ENCODE assay signal across 7 mouse cellular contexts in genomic region chr16:97995849-97996615, GRCm38 (mm10). TPM values are rescaled to one million over a fixed set of nuclear protein-coding genes. Genes with fewer than 3 reads are reported as not detected.
DNase-seq lines count a peak whose midpoint lies in the region; ATAC-seq and TF ChIP-seq lines count a peak whose summit lies in the region.

No protein-coding gene starts in this region.

- TF ChIP-seq RAD21 in CH12.LX (IDR thresholded peaks at IDR 0.05; ENCODE audit: low read depth, low read length) (no peak), MEL (IDR thresholded peaks at IDR 0.05; ENCODE audit: low read depth, low read length) (no peak)

- in situ Hi-C loops in CH12.LX (cut with MboI; ENCODE audit: low pct_ligation_motif_present, low pct_unique_long_range_greater_than_20kb, low sequenced_read_pairs) = loop anchor here (5.0 kb wide), 1 partner anchor 86 kb away; the partner anchor contains the start of gene A630089N07Rik

- DNase-seq in CH12.LX (ENCODE audit: extremely low read depth) (no peak), MEL (ENCODE audit: low read depth, low spot score) (peak; percentile 61)
- no peak for DNase-seq in thymus, postnatal 4 days

- TF ChIP-seq CTCF in CH12.LX (conservative IDR thresholded peaks at IDR 0.05 in 1 of 2, IDR thresholded peaks at IDR 0.05 in 1 of 2; ENCODE audit: low read depth in 2 of 2, low read length in 2 of 2) (no peak), MEL (IDR thresholded peaks at IDR 0.05 in 2 of 3, conservative IDR thresholded peaks at IDR 0.05 in 1 of 3; ENCODE audit: control insufficient read depth in 1 of 3, insufficient read depth in 1 of 3, low read depth in 2 of 3, low read length in 3 of 3, poor library complexity in 1 of 3, severe bottlenecking in 1 of 3) (no peak)
- no peak for TF ChIP-seq CTCF in small intestine, adult 2 months (IDR thresholded peaks at IDR 0.05; ENCODE audit: extremely low read depth, insufficient read length, insufficient replicate concordance, low read depth, low read length)

- H3K4me3 ChIP-seq in CH12.LX (replicated peaks in 1 of 3; ENCODE audit: low read depth in 2 of 3, low read length in 2 of 3, poor library complexity in 1 of 3) (peak overlapping the region in 2 of 3 experiments; percentile 60 to 66), MEL (ENCODE audit: control insufficient read depth in 1 of 2, insufficient read depth in 1 of 2, low read depth in 2 of 2, low read length in 2 of 2) (peak overlapping the region; percentile 67 to 85)
- peak overlapping the region; percentile 59 for H3K4me3 ChIP-seq in forebrain, embryonic 13.5 days
- H3K4me3 ChIP-seq in hindbrain, embryonic 16.5 days (ENCODE audit: low read length) = peak overlapping the region; percentile 59
- peak overlapping the region; percentile 70 for H3K4me3 ChIP-seq in liver, embryonic 16.5 days (ENCODE audit: low read depth, low read length)
- peak overlapping the region; percentile 69; the same call in 1 of the 2 replicates for H3K4me3 ChIP-seq in small intestine, adult 2 months (ENCODE audit: low read depth, low read length)

- TF ChIP-seq POLR2A in CH12.LX (IDR thresholded peaks at IDR 0.05; ENCODE audit: low read depth, low read length) (no peak), MEL (IDR thresholded peaks at IDR 0.05; ENCODE audit: control insufficient read depth in 1 of 2, insufficient read depth in 1 of 2, low read depth in 1 of 2, low read length in 2 of 2, poor library complexity in 1 of 2) (no peak)
- TF ChIP-seq POLR2A in small intestine, adult 2 months (IDR thresholded peaks at IDR 0.05; ENCODE audit: low read depth, low read length) = no peak

- H3K4me1 ChIP-seq in CH12.LX (ENCODE audit: control insufficient read depth in 1 of 2, insufficient read depth in 2 of 2) = peaks cover 8 to 23% of the 10 kb centered on the region in 2 experiments
- H3K4me1 ChIP-seq in MEL (ENCODE audit: control insufficient read depth in 1 of 2, insufficient read depth in 2 of 2, low read length in 2 of 2) = peaks cover 6% of the 10 kb centered on the region in 2 experiments; a peak in 3 of 4 replicates
- H3K4me1 ChIP-seq in forebrain, embryonic 13.5 days = peaks cover 16% of the 10 kb centered on the region
- peaks cover 14% of the 10 kb centered on the region for H3K4me1 ChIP-seq in hindbrain, embryonic 16.5 days (ENCODE audit: control insufficient read depth, insufficient read depth, low read depth, low read length)
- H3K4me1 ChIP-seq in liver, embryonic 16.5 days (ENCODE audit: control insufficient read depth, low read depth, low read length) = peaks cover 15% of the 10 kb centered on the region
- peaks cover 2% of the 10 kb centered on the region; the same call in 1 of the 2 replicates for H3K4me1 ChIP-seq in small intestine, adult 2 months (ENCODE audit: control insufficient read depth, insufficient read depth, insufficient read length, low read length)

- H3K27ac ChIP-seq in CH12.LX (ENCODE audit: insufficient read depth, low read depth) (no peak overlapping the region), MEL (ENCODE audit: control insufficient read depth, low read depth, low read length) (peak overlapping the region; percentile 86)
- H3K27ac ChIP-seq in forebrain, embryonic 13.5 days = no peak overlapping the region
- no peak overlapping the region for H3K27ac ChIP-seq in hindbrain, embryonic 16.5 days (ENCODE audit: low read depth, low read length)
- peak overlapping the region; percentile 88 for H3K27ac ChIP-seq in liver, embryonic 16.5 days (ENCODE audit: low read length)
- peak overlapping the region; percentile 96 for H3K27ac ChIP-seq in small intestine, adult 2 months (ENCODE audit: insufficient read depth, low read depth, low read length)

- peaks cover 35% of the 10 kb centered on the region for H3K79me2 ChIP-seq in CH12.LX (replicated peaks; ENCODE audit: control insufficient read depth, extremely low read depth, insufficient read depth, poor library complexity, severe bottlenecking)
- H3K79me2 ChIP-seq in MEL (ENCODE audit: control insufficient read depth, insufficient read depth, low read length, poor library complexity) = peaks cover 27% of the 10 kb centered on the region

- dilution Hi-C loops in CH12.LX (cut with MboI; ENCODE audit: extremely low pct_ligation_motif_present, extremely low pct_unique_long_range_greater_than_20kb, low sequenced_read_pairs) = no loop called here

- WGBS in forebrain, embryonic 13.5 days = 11% methylated on average over 1 of the region's 1 CpGs
- WGBS in hindbrain, embryonic 16.5 days = 13% methylated on average over 1 of the region's 1 CpGs
- 6% methylated on average over 1 of the region's 1 CpGs for WGBS in liver, embryonic 16.5 days (ENCODE audit: insufficient replicate concordance)
- 0% methylated on average over 1 of the region's 1 CpGs for WGBS in small intestine, adult 2 months

- peak overlapping the region; percentile 93 for H3K4me2 ChIP-seq in CH12.LX (ENCODE audit: insufficient read depth, low read depth, poor library complexity, severe bottlenecking)
- peak overlapping the region; percentile 81 for H3K4me2 ChIP-seq in forebrain, embryonic 13.5 days
- peak overlapping the region; percentile 77 for H3K4me2 ChIP-seq in hindbrain, embryonic 16.5 days (ENCODE audit: low read length)
- H3K4me2 ChIP-seq in liver, embryonic 16.5 days (ENCODE audit: low read depth, low read length) = peak overlapping the region; percentile 92

- H3K9ac ChIP-seq in CH12.LX (ENCODE audit: insufficient read depth, low read depth) = peak overlapping the region; percentile 70
- peak overlapping the region; percentile 72 for H3K9ac ChIP-seq in MEL (ENCODE audit: control insufficient read depth, low read depth, low read length, poor library complexity, severe bottlenecking)
- peak overlapping the region; percentile 64; the same call in 1 of the 2 replicates for H3K9ac ChIP-seq in forebrain, embryonic 13.5 days
- peak overlapping the region; percentile 67 for H3K9ac ChIP-seq in hindbrain, embryonic 16.5 days (ENCODE audit: low read depth, low read length)
- peak overlapping the region; percentile 72 for H3K9ac ChIP-seq in liver, embryonic 16.5 days (ENCODE audit: low read depth, low read length)

- ATAC-seq in forebrain, embryonic 13.5 days = no peak
- ATAC-seq in hindbrain, embryonic 16.5 days = no peak
- no peak for ATAC-seq in liver, embryonic 16.5 days (ENCODE audit: low read depth)

- H3K27me3 ChIP-seq in CH12.LX (replicated peaks) = peaks cover 1% of the 10 kb centered on the region
- no peaks in the 10 kb centered on the region for H3K27me3 ChIP-seq in MEL (ENCODE audit: control insufficient read depth in 1 of 2, insufficient read depth in 2 of 2, low read length in 2 of 2)
- H3K27me3 ChIP-seq in forebrain, embryonic 13.5 days = no peaks in the 10 kb centered on the region
- no peaks in the 10 kb centered on the region for H3K27me3 ChIP-seq in hindbrain, embryonic 16.5 days (replicated peaks; ENCODE audit: control insufficient read depth, insufficient read depth, low read length)
- no peaks in the 10 kb centered on the region for H3K27me3 ChIP-seq in liver, embryonic 16.5 days (ENCODE audit: control insufficient read depth, insufficient read depth, low read depth, low read length)
- H3K27me3 ChIP-seq in small intestine, adult 2 months (ENCODE audit: control insufficient read depth, insufficient read depth, low read length) = no peaks in the 10 kb centered on the region

- H3K36me3 ChIP-seq in CH12.LX (replicated peaks in 1 of 2; ENCODE audit: control insufficient read depth in 1 of 2, insufficient read depth in 1 of 2, low read length in 1 of 2) = peaks cover 12 to 20% of the 10 kb centered on the region in 2 experiments
- peaks cover 6 to 10% of the 10 kb centered on the region in 2 experiments for H3K36me3 ChIP-seq in MEL (ENCODE audit: control insufficient read depth in 1 of 2, insufficient read depth in 2 of 2, low read length in 2 of 2)
- H3K36me3 ChIP-seq in forebrain, embryonic 13.5 days (ENCODE audit: poor library complexity, severe bottlenecking) = peaks cover 10% of the 10 kb centered on the region
- H3K36me3 ChIP-seq in hindbrain, embryonic 16.5 days (ENCODE audit: control insufficient read depth, insufficient read depth, low read length) = no peaks in the 10 kb centered on the region
- H3K36me3 ChIP-seq in liver, embryonic 16.5 days (ENCODE audit: control insufficient read depth, insufficient read depth) = no peaks in the 10 kb centered on the region
- H3K36me3 ChIP-seq in small intestine, adult 2 months (ENCODE audit: control insufficient read depth, insufficient read depth, low read length) = peaks cover 3% of the 10 kb centered on the region; the same call in 1 of the 2 replicates

- H3K9me3 ChIP-seq in CH12.LX (replicated peaks; ENCODE audit: low read length) (peaks cover 18% of the 10 kb centered on the region), MEL (replicated peaks; ENCODE audit: insufficient read depth, low read length) (no peaks in the 10 kb centered on the region; the same call in 1 of the 2 replicates)
- H3K9me3 ChIP-seq in forebrain, embryonic 13.5 days (replicated peaks) = no peaks in the 10 kb centered on the region
- peaks cover 5% of the 10 kb centered on the region; the same call in 1 of the 2 replicates for H3K9me3 ChIP-seq in hindbrain, embryonic 16.5 days (ENCODE audit: control insufficient read depth, low read length)
- no peaks in the 10 kb centered on the region for H3K9me3 ChIP-seq in liver, embryonic 16.5 days (replicated peaks; ENCODE audit: control insufficient read depth, low read length)

- no peak for TF ChIP-seq EP300 in CH12.LX (IDR thresholded peaks at IDR 0.05; ENCODE audit: low read length)
- peak; percentile 31 to 35; a peak in 2 of 4 replicates for TF ChIP-seq EP300 in MEL (IDR thresholded peaks at IDR 0.05; ENCODE audit: low read depth in 1 of 2, low read length in 2 of 2)

RNA-seq across cellular contexts. Expression of gene B230307C23Rik, which starts 1.1 kb away (rescaled TPM):
- total RNA-seq in CH12.LX (2012; rRNA removed) (50.8 and 60.9 TPM in 2 replicates), CH12.LX (2014; rRNA removed) (53.3 and 58.9 TPM in 2 replicates), MEL (2012; rRNA removed) (37.9 and 54.8 TPM in 2 replicates)
- polyA plus RNA-seq in CH12.LX (2012; ENCODE audit: insufficient read length, low read depth) (48.7 and 50.7 TPM in 2 replicates), MEL (2012; ENCODE audit: insufficient read depth in 1 of 2, insufficient read length in 2 of 2, low read depth in 1 of 2, low replicate concordance in 2 of 2, missing spikeins in 1 of 2) (10 to 100 TPM in 1 of 2 experiments, not detected in 1; 27.4 TPM)
- 18.2 and 25.3 TPM in 2 replicates for polyA plus RNA-seq in forebrain, embryonic 13.5 days (2015; fragmentation: Nextera tagmentation; extraction: Ambion mirVana)
- 14.6 and 19.2 TPM in 2 replicates for polyA plus RNA-seq in hindbrain, embryonic 16.5 days (2015; fragmentation: Nextera tagmentation; extraction: Ambion mirVana)
- polyA plus RNA-seq in liver, embryonic 16.5 days (2015; fragmentation: Nextera tagmentation; extraction: Ambion mirVana) = 8.7 and 10.0 TPM in 2 replicates
- 1.6 and 2.3 TPM in 2 replicates for polyA plus RNA-seq in small intestine, adult 2 months (2012; rRNA removed)

RNA-seq across cellular contexts. Expression of gene Zbtb21, which starts 33.6 kb away (rescaled TPM):
- 18.3 and 24.8 TPM in 2 replicates for total RNA-seq in CH12.LX (2012; rRNA removed)
- 8.9 and 9.9 TPM in 2 replicates for total RNA-seq in CH12.LX (2014; rRNA removed)
- polyA plus RNA-seq in CH12.LX (2012; ENCODE audit: insufficient read length, low read depth) = 13.2 and 15.3 TPM in 2 replicates
- total RNA-seq in MEL (2012; rRNA removed) = 7.3 and 9.4 TPM in 2 replicates
- polyA plus RNA-seq in MEL (2012; ENCODE audit: insufficient read depth in 1 of 2, insufficient read length in 2 of 2, low read depth in 1 of 2, low replicate concordance in 2 of 2, missing spikeins in 1 of 2) = 1 to 10 TPM in 1 of 2 experiments, not detected in 1; 9.6 TPM
- 12.6 and 12.9 TPM in 2 replicates for polyA plus RNA-seq in forebrain, embryonic 13.5 days (2015; fragmentation: Nextera tagmentation; extraction: Ambion mirVana)
- 11.0 and 12.0 TPM in 2 replicates for polyA plus RNA-seq in hindbrain, embryonic 16.5 days (2015; fragmentation: Nextera tagmentation; extraction: Ambion mirVana)
- 3.5 and 4.2 TPM in 2 replicates for polyA plus RNA-seq in liver, embryonic 16.5 days (2015; fragmentation: Nextera tagmentation; extraction: Ambion mirVana)
- 7.8 and 10.0 TPM in 2 replicates for polyA plus RNA-seq in small intestine, adult 2 months (2012; rRNA removed)

RNA-seq across cellular contexts. Expression of gene C2cd2, which starts 33.6 kb away (rescaled TPM):
- total RNA-seq in CH12.LX (2012; rRNA removed) (7.7 and 8.5 TPM in 2 replicates), CH12.LX (2014; rRNA removed) (11.2 and 11.3 TPM in 2 replicates), MEL (2012; rRNA removed) (8.9 and 12.4 TPM in 2 replicates)
- polyA plus RNA-seq in CH12.LX (2012; ENCODE audit: insufficient read length, low read depth) (14.5 and 19.7 TPM in 2 replicates), MEL (2012; ENCODE audit: insufficient read depth in 1 of 2, insufficient read length in 2 of 2, low read depth in 1 of 2, low replicate concordance in 2 of 2, missing spikeins in 1 of 2) (10 to 100 TPM in 1 of 2 experiments, not detected in 1; 20.7 TPM)
- 10.0 and 11.2 TPM in 2 replicates for polyA plus RNA-seq in forebrain, embryonic 13.5 days (2015; fragmentation: Nextera tagmentation; extraction: Ambion mirVana)
- polyA plus RNA-seq in hindbrain, embryonic 16.5 days (2015; fragmentation: Nextera tagmentation; extraction: Ambion mirVana) = 17.9 and 19.4 TPM in 2 replicates
- polyA plus RNA-seq in liver, embryonic 16.5 days (2015; fragmentation: Nextera tagmentation; extraction: Ambion mirVana) = 4.2 and 4.3 TPM in 2 replicates
- 5.1 and 7.9 TPM in 2 replicates for polyA plus RNA-seq in small intestine, adult 2 months (2012; rRNA removed)

Comparison
In these comparisons a context has a peak if more than half of its experiments do, and no peak if none do; other contexts are left out.
1. H3K27ac ChIP-seq: peak in MEL (single experiment), liver, embryonic 16.5 days (single experiment) and small intestine, adult 2 months (single experiment); none in CH12.LX (single experiment), forebrain, embryonic 13.5 days (single experiment) and hindbrain, embryonic 16.5 days (single experiment).
2. Of the 35 proteins assayed by ChIP-seq in both MEL and CH12.LX: peak only in MEL: CHD1, ELF1, EP300, ETS1, HCFC1, JUND and 6 more; only in CH12.LX: SIN3A; in both: none; in neither: 22.
3. Peak in every context shown above with its lines, with median percentiles within 50 percentile points of each other: H3K4me2 ChIP-seq, H3K4me3 ChIP-seq and H3K9ac ChIP-seq.